Mouse (Mus musculus) stomach, embryonic 15.5 days (tissue): Measurements from ENCODE around the gene Mocs1. TPM values are rescaled to one million over a fixed set of nuclear protein-coding genes. Genes with fewer than 3 reads are reported as not detected.

Experiments
- ATAC-seq: fragments of 200-750 bp; cut with Nextera tagmentation; 2 replicates; pipeline ENCODE4 v1.8.0; 2017; ENCODE audit warnings: low read depth, moderate number of reproducible peaks, moderate TSS enrichment; ENCODE audit not compliant: insufficient read depth, low FRiP score
- H3K27ac ChIP-seq: fragments of 300-500 bp; sonication (generic); 2 replicates; pipeline ENCODE4 v1.5.1; 2015; ENCODE audit warnings: mild to moderate bottlenecking, inconsistent platforms
- H3K27me3 ChIP-seq: fragments of 300-500 bp; sonication (generic); replicated peaks from 2 replicates; pipeline ENCODE4 v1.6.1; 2015; ENCODE audit warnings: inconsistent platforms
- H3K36me3 ChIP-seq: fragments of 300-500 bp; sonication (generic); 2 replicates; pipeline ENCODE4 v1.6.1; 2015; ENCODE audit warnings: inconsistent platforms
- H3K4me1 ChIP-seq: fragments of 300-500 bp; sonication (generic); 2 replicates; pipeline ENCODE4 v1.6.1; 2015; ENCODE audit warnings: inconsistent platforms
- H3K4me2 ChIP-seq: fragments of 300-500 bp; sonication (generic); 2 replicates; pipeline ENCODE4 v1.6.1; 2015; ENCODE audit warnings: mild to moderate bottlenecking, inconsistent platforms
- H3K4me3 ChIP-seq: fragments of 300-500 bp; sonication (generic); replicated peaks from 2 replicates; pipeline ENCODE4 v1.5.1; 2015; ENCODE audit warnings: inconsistent platforms
- H3K9ac ChIP-seq: fragments of 300-500 bp; sonication (generic); 2 replicates; pipeline ENCODE4 v1.6.1; 2015; ENCODE audit warnings: inconsistent platforms
- H3K9me3 ChIP-seq: fragments of 300-500 bp; sonication (generic); 2 replicates; pipeline ENCODE4 v1.6.1; 2016; ENCODE audit warnings: inconsistent platforms
- WGBS: fragments of 180-500 bp; shearing (Covaris S2); methylation state at CpG from one replicate; pipeline ENCODE4 v1.1.7; 2015; 5-methylcytosine and 5-hydroxymethylcytosine counted together
- polyA plus RNA-seq: library from polyadenylated mRNA; unstranded; fragments of >200 nt; fragmentation: Nextera tagmentation; extraction: Ambion mirVana; gene quantifications from 2 replicates; pipeline ENCODE4 v1.2.1, GENCODE M21; 2015

The Mocs1 gene
- polyA plus RNA-seq, 1 experiment from 2014 or later: 8.2 TPM

DNA sequence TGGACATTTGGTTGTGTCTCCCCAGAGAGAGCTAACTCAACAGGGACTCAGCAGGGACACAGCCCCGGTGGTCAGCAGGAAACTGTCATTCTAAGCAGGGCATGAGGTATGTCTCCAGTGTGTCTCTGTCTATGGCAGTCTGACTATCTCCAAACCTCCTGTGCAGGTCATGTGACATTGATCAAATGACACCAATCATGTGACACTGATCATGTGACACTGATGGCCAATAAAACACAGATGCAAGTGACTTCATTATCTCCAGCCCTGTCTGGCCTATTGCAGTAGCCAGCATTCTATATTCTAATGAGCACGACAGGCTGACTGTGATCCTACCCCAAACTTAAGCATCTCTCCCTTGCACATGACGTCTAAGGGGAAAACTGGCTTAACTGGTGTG, 11.9 kb upstream of the Mocs1 start:
- WGBS: 76% methylated on average over 3 of the region's 3 CpGs
- Histone ChIP-seq H3K36me3 (no peaks in the 10 kb centered on the region), H3K4me2 (no peak overlapping the region), H3K4me1 (no peaks in the 10 kb centered on the region), H3K27ac (no peak overlapping the region), H3K27me3 (no peaks in the 10 kb centered on the region), H3K9ac (no peak overlapping the region), H3K4me3 (no peak overlapping the region), H3K9me3 (no peaks in the 10 kb centered on the region)
- ATAC-seq: no peak

DNA sequence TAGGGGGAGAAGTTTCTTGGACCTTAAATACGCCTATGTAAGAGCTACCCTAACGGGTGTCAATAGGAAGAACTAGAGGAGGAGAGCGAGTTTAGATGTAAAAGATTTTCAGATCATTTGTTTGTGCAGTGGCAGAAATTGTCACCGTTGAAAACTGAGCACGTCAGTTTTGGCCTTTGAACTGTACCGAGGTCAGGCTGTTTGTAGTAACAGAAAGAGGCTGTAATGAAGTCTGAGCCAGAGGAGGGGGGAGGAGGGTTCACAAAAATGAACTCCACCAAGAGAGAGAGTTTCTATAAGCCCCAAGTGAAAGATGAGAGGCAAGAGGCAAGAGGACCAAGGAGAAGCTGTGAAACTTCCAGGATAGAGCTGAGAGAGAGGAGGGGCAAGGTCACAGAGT, 8.3 kb upstream of the Mocs1 start:
- no peaks in the 10 kb centered on the region for H3K27me3 ChIP-seq
- H3K4me2 ChIP-seq: no peak overlapping the region
- no peak for ATAC-seq
- H3K36me3 ChIP-seq: no peaks in the 10 kb centered on the region
- no peaks in the 10 kb centered on the region for H3K4me1 ChIP-seq
- H3K27ac ChIP-seq: no peak overlapping the region
- no peaks in the 10 kb centered on the region for H3K9me3 ChIP-seq
- H3K9ac ChIP-seq: no peak overlapping the region
- 45% methylated on average over 6 of the region's 6 CpGs for WGBS
- H3K4me3 ChIP-seq: no peak overlapping the region

DNA sequence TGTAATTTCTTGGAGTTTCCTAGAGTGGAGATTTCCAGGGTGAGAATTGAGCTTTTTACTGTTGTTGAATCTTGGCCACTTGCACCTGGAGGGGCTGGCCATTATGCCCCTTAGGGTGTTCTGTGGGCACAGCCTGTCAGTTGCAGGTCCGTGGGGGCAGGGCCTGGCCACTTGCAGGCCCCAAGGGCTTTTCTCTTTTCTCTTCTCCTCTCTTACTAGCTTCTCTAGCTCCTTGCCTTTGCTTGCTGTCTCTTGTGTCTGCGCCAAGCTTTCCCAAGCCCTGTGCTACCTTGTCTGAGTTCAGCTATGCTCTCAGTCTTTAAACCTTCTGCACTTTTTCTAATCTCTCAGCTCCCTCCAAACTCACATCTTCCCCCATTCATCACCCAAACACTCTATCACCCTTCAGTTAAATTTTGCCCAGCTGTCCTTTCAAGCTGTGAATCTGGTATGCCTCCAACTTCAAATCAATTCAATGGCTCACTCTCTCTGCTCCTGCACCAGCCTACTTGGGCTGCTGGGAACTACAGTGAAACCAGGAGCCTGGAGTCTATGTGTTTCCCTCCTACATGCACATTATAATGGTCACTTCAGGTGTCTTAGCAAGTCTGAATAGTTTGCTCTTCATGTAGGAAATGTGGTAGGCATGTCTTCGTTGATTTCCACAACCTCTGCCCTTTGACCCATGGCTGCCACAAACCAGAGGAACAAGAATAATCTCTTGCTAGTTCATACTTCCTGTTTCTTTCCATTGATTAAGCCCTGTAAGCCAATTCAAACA, 5.7 kb upstream of the Mocs1 start:
- Histone ChIP-seq H3K4me2 (no peak overlapping the region), H3K9ac (no peak overlapping the region), H3K4me3 (no peak overlapping the region), H3K9me3 (no peaks in the 10 kb centered on the region), H3K27ac (no peak overlapping the region), H3K4me1 (no peaks in the 10 kb centered on the region), H3K27me3 (no peaks in the 10 kb centered on the region), H3K36me3 (no peaks in the 10 kb centered on the region)
- WGBS: 59% methylated on average over 3 of the region's 3 CpGs
- no peak for ATAC-seq

DNA sequence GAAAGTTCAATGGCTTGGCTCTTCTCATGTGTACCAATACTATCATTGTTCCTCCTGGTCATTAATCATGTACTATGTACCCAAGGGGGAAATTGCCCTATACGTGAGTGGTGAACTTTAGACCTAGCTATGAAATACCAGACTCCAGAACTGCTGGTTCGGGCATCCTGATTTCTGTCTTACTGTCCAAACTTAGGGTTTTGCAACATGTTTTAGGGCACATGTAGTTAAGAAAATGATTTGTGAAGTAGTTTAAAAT, 5.2 kb upstream of the Mocs1 start:
- Histone ChIP-seq H3K27ac (no peak overlapping the region), H3K9ac (no peak overlapping the region), H3K4me2 (no peak overlapping the region), H3K27me3 (no peaks in the 10 kb centered on the region), H3K4me1 (no peaks in the 10 kb centered on the region), H3K9me3 (no peaks in the 10 kb centered on the region), H3K4me3 (no peak overlapping the region), H3K36me3 (no peaks in the 10 kb centered on the region)
- WGBS: 68% methylated on average over 2 of the region's 2 CpGs
- no peak for ATAC-seq

DNA sequence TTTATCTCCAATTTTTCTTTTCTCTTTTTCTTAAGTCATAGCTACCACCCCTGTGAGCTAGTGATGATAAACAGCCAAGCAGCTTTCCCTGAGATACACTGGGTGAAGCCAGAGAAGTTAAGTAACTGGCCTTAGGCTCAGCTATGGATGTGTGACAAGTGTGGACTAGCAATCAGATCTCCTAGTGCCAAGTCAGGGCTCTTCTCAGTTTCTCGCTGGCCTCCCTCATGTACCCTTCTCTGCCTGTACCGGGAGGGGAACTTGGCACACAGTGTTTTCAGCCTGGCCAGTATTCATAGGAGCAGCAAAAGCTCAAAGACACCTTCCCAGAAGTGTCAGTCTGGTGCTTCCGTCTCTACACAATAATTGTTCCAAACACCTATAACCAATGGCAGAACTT, 4.3 kb upstream of the Mocs1 start:
- WGBS: 85% methylated on average over 3 of the region's 3 CpGs
- no peaks in the 10 kb centered on the region for H3K4me1 ChIP-seq
- no peaks in the 10 kb centered on the region for H3K27me3 ChIP-seq
- H3K27ac ChIP-seq: no peak overlapping the region
- H3K4me3 ChIP-seq: no peak overlapping the region
- H3K4me2 ChIP-seq: no peak overlapping the region
- H3K9me3 ChIP-seq: no peaks in the 10 kb centered on the region
- H3K36me3 ChIP-seq: no peaks in the 10 kb centered on the region
- ATAC-seq: no peak
- H3K9ac ChIP-seq: no peak overlapping the region

DNA sequence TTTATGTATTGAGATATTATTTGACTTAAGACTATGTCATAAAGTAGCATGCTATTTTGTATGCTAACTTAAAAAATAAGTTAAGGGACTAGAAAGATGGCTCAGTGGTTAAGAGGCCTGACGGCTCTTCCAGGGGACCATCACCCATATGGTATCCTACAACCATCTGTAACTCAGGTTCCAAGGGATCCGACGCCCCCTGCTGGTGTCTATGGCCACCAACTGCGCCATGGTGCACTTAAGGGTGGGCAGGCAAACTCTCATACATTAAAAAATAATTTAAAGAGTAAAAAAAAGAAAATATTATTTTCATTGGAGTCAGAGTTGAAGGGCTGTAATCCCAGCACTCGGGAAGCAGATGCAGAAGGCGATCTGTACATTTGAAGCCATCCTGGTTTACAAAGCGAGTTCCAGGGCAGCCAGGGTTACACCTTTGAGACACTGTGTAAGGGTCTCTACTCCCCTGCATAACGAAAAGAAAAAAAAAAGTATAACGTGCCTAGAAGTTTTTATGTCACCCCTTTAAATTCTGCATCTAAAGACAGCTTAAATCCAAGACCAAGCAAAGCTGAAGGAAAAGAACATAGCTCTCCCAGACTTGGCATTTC, 427 bp upstream of the Mocs1 start:
- 18% methylated on average over 9 of the region's 9 CpGs for WGBS
- peak overlapping the region; percentile 46 for H3K4me2 ChIP-seq

DNA sequence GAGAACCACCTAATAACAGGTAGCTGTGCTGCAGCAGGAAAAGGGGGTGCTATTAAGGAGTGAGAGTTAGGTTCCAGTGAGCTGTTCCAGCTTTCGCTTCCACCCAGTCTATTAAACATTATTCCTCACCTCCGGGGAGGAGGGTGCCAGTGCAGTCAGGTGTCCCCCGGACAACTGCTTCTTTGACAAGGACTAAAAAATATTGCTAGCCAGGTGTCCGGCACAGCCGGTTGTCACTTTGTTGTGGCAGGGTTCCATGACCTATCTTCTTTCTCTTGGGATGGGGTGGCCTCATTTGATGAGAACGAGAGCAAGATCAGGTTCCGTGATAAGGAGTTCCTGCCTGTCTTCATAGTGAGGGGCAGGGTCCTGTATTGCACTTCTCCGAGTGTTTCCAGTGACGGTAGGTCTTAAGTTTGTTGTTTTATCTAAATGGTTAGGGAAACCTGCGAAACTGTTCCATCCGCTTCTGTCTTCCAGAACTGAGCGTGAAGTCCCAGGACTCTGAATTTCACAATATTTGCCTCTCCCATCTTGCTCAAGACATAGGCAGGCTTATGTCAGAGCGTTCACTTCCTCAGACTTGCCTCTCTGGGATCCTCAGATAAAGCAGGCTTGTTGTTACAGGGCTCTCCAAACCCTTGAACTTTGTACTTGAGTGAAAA, 721 bp downstream of the Mocs1 start:
- H3K4me3 ChIP-seq: peak overlapping the region; percentile 71
- WGBS: 24% methylated on average over 13 of the region's 13 CpGs
- no peaks in the 10 kb centered on the region for H3K9me3 ChIP-seq
- peak overlapping the region; percentile 78 for H3K4me2 ChIP-seq
- H3K4me1 ChIP-seq: peaks cover 28% of the 10 kb centered on the region
- peak overlapping the region; percentile 71 for H3K9ac ChIP-seq
- no peaks in the 10 kb centered on the region for H3K27me3 ChIP-seq
- 0 out of 2 replicates have a peak, but pooled peaks cover 6% of the 10 kb centered on the region for H3K36me3 ChIP-seq
- H3K27ac ChIP-seq: peak overlapping the region; percentile 76
- ATAC-seq: no peak

More for the DNA sequence above, 427 bp upstream of the Mocs1 start:
- H3K27ac ChIP-seq: peak overlapping the region; percentile 26; the same call in 1 of the 2 replicates
- no peaks in the 10 kb centered on the region for H3K27me3 ChIP-seq
- H3K36me3 ChIP-seq: no peaks in the 10 kb centered on the region
- peak overlapping the region; percentile 71 for H3K4me3 ChIP-seq
- H3K9ac ChIP-seq: no peak overlapping the region
- ATAC-seq: peak; percentile 3; the same call in 1 of the 2 replicates
- H3K4me1 ChIP-seq: peaks cover 25% of the 10 kb centered on the region
- no peaks in the 10 kb centered on the region for H3K9me3 ChIP-seq

DNA sequence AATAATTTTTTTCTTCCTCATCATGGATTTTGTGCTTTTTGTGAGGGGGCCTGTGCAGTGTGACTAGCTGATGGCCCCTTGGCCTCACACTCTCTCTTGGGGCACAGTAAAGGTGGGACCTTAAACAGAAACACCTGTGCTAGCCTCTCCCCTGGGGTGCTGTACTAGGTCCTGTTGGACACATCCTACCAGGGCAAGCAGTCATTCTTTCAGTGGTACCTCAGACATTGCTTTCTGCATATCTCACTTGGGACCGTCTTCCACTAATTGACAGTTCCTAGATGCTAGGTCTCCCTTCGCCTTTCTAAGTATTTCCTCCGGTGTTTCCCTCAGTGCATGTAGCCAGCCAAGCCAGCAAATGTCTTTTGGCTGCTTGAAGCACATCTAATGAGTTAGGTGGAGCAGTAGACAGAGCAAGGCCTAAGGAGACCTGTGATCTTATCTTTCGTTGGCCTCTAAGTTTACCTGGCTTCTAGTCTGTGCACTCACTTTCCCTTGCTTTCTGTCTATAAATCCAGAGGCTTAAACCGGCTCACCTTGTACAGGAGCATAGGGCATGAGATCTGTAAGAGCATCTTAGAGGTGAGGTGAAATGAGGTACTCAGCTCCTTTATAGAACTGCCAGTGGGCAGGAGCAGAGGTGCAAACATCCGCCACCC, 1.4 kb downstream of the Mocs1 start:
- WGBS: 80% methylated on average over 6 of the region's 6 CpGs
- H3K9ac ChIP-seq: no peak overlapping the region
- 0 out of 2 replicates have a peak overlapping the region, but pooled peaks have one; percentile 27 for H3K27ac ChIP-seq

DNA sequence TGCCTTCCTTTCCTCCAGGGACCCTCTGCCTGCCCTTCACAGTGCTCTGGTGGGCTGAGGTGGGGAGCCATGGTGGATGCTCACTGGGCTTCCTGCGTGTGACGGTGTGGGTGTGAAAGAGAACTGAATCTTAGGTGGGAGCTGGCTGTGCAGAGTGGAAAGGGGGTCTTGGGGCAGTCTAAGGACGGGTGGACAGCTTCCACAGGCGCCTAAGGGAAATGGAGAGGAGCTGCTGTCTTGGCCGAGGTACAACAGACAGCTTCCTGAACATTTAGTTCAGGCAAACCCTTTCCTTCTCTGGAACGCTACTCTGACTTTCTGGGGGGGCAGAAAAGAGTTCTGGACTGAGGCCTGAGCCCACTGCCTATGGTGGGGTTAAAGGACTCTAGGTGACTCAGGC, 2.0 kb downstream of the Mocs1 start:
- H3K9me3 ChIP-seq: no peaks in the 10 kb centered on the region
- peaks cover 28% of the 10 kb centered on the region for H3K4me1 ChIP-seq
- H3K27ac ChIP-seq: no peak overlapping the region
- 0 out of 2 replicates have a peak, but pooled peaks cover 9% of the 10 kb centered on the region for H3K36me3 ChIP-seq
- H3K9ac ChIP-seq: no peak overlapping the region
- peak overlapping the region; percentile 71; the same call in 1 of the 2 replicates for H3K4me3 ChIP-seq
- no peaks in the 10 kb centered on the region for H3K27me3 ChIP-seq
- WGBS: 70% methylated on average over 6 of the region's 6 CpGs
- peak overlapping the region; percentile 78 for H3K4me2 ChIP-seq
- ATAC-seq: no peak

More for the DNA sequence above, 1.4 kb downstream of the Mocs1 start:
- H3K4me1 ChIP-seq: peaks cover 28% of the 10 kb centered on the region
- peak overlapping the region; percentile 71 for H3K4me3 ChIP-seq
- peak overlapping the region; percentile 78 for H3K4me2 ChIP-seq
- ATAC-seq: no peak
- H3K36me3 ChIP-seq: 0 out of 2 replicates have a peak, but pooled peaks cover 6% of the 10 kb centered on the region
- no peaks in the 10 kb centered on the region for H3K27me3 ChIP-seq
- no peaks in the 10 kb centered on the region for H3K9me3 ChIP-seq

DNA sequence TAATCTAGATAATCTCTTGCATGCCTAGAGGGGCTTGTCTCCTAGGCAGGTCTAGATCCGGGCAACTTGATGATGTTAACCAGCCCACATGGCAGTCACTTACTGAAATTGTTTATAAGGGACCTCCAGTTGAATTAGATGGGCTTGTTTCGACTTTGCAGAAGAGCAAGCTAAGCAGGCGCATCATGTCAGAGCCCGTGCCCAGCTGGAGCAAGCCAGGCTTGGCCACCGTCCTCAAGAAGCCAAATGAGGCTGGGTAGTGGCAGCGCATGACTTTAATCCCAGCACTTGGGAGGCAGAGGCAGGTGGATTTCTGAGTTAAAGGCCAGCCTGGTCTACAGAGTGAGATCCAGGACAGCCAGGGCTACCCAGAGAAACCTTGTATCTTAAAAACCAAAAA, 3.0 kb downstream of the Mocs1 start:
- no peak for ATAC-seq
- peaks cover 17% of the 10 kb centered on the region; the same call in 1 of the 2 replicates for H3K36me3 ChIP-seq
- no peak overlapping the region for H3K27ac ChIP-seq
- WGBS: 83% methylated on average over 6 of the region's 6 CpGs
- no peaks in the 10 kb centered on the region for H3K27me3 ChIP-seq
- no peak overlapping the region for H3K4me2 ChIP-seq
- no peak overlapping the region for H3K4me3 ChIP-seq
- no peaks in the 10 kb centered on the region for H3K9me3 ChIP-seq
- H3K4me1 ChIP-seq: peaks cover 28% of the 10 kb centered on the region
- H3K9ac ChIP-seq: no peak overlapping the region

DNA sequence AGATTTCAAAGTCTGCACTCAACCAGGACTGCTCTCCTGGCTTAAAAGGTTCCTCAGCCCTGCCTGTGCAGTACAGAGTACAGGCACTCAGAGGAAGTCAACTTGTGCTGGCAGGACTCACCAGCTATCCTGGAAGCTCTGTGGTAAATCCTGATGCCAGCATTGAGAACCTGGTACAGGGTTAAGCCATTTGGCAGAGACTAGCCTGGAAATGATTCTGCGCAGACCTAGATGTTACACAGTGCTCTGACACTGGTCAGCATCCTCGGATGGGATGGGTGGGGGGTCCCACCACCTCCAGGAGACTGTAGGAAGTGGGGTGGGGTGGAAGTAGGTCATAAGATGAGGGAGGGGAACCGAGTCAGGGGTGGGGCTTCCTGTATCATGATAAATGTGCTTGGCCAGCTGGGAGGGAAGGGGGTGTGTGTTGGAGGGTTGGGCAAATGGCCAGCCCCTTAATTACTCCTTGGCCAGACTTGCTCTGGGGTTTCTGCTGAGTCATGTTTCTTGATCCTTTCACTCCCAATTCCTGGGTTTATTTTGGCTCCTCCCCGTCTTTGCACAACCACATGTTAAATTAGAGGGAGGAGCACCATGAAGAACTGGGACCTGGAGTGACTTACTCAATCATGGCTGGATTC, 4.0 kb downstream of the Mocs1 start:
- 44% methylated on average over 4 of the region's 4 CpGs for WGBS
- no peak overlapping the region for H3K4me3 ChIP-seq
- peak overlapping the region; percentile 52 for H3K27ac ChIP-seq
- no peak overlapping the region for H3K4me2 ChIP-seq
- ATAC-seq: no peak
- H3K9me3 ChIP-seq: no peaks in the 10 kb centered on the region
- no peak overlapping the region for H3K9ac ChIP-seq
- H3K27me3 ChIP-seq: no peaks in the 10 kb centered on the region
- H3K4me1 ChIP-seq: peaks cover 28% of the 10 kb centered on the region
- H3K36me3 ChIP-seq: peaks cover 17% of the 10 kb centered on the region; the same call in 1 of the 2 replicates
